Mouse (Mus musculus): Measurements from ENCODE around the gene Ptch2. TPM values are rescaled to one million over a fixed set of nuclear protein-coding genes. Genes with fewer than 3 reads are reported as not detected.

Ptch2 gene
- polyA plus RNA-seq, 1 experiment from 2014 or later: 1.8 TPM

- Histone ChIP-seq H3K27me3 (ENCODE audit: control insufficient read depth, insufficient read depth, low read length) (no peaks in the 10 kb centered on the region), H3K36me3 (ENCODE audit: control insufficient read depth, insufficient read depth, low read length) (no peaks in the 10 kb centered on the region)
- 69% methylated on average over 10 of the region's 10 CpGs for WGBS
Observed at GRCm38 (mm10) chr4:117104672-117105071, 8.8 kb downstream of the Ptch2 start.

GRCm38 (mm10) chr4:117105127-117105526 lies 9.3 kb downstream of the Ptch2 start:
- peaks cover 0 to 3% of the 10 kb centered on the region in 2 experiments; a peak in 1 of 4 replicates for H3K4me1 ChIP-seq (ENCODE audit: control insufficient read depth in 2 of 2, insufficient read depth in 2 of 2, low read length in 2 of 2)
- WGBS: 69% methylated on average over 10 of the region's 10 CpGs
- no peak overlapping the region for H3K27ac ChIP-seq (replicated peaks in 1 of 2; ENCODE audit: control insufficient read depth in 1 of 2, insufficient read depth in 1 of 2, low read depth in 2 of 2, low read length in 2 of 2)
- no peaks in the 10 kb centered on the region for H3K27me3 ChIP-seq (ENCODE audit: control insufficient read depth, insufficient read depth, low read length)
- H3K9ac ChIP-seq (ENCODE audit: low read length): no peak overlapping the region
- H3K4me2 ChIP-seq (ENCODE audit: low read length): no peak overlapping the region
- no peak overlapping the region for H3K4me3 ChIP-seq (ENCODE audit: control insufficient read depth in 1 of 2, insufficient read depth in 1 of 2, low read depth in 1 of 2, low read length in 2 of 2)
- H3K9me3 ChIP-seq (ENCODE audit: control insufficient read depth, low read length): no peaks in the 10 kb centered on the region
- H3K36me3 ChIP-seq (ENCODE audit: control insufficient read depth, insufficient read depth, low read length): no peaks in the 10 kb centered on the region
- ATAC-seq (ENCODE audit: insufficient number of reproducible peaks, insufficient read depth, low FRiP score, low read depth): no peak

More at GRCm38 (mm10) chr4:117104672-117105071, 8.8 kb downstream of the Ptch2 start:
- ATAC-seq (ENCODE audit: insufficient number of reproducible peaks, insufficient read depth, low FRiP score, low read depth): no peak
- no peak overlapping the region for H3K9ac ChIP-seq (ENCODE audit: low read length)
- no peak overlapping the region for H3K4me3 ChIP-seq (ENCODE audit: control insufficient read depth in 1 of 2, insufficient read depth in 1 of 2, low read depth in 1 of 2, low read length in 2 of 2)
- H3K27ac ChIP-seq (replicated peaks in 1 of 2; ENCODE audit: control insufficient read depth in 1 of 2, insufficient read depth in 1 of 2, low read depth in 2 of 2, low read length in 2 of 2): no peak overlapping the region
- H3K4me2 ChIP-seq (ENCODE audit: low read length): no peak overlapping the region
- peaks cover 0 to 3% of the 10 kb centered on the region in 2 experiments; a peak in 1 of 4 replicates for H3K4me1 ChIP-seq (ENCODE audit: control insufficient read depth in 2 of 2, insufficient read depth in 2 of 2, low read length in 2 of 2)
- H3K9me3 ChIP-seq (ENCODE audit: control insufficient read depth, low read length): no peaks in the 10 kb centered on the region

GRCm38 (mm10) chr4:117107813-117108523 lies 12.1 kb downstream of the Ptch2 start:
- ATAC-seq (ENCODE audit: insufficient number of reproducible peaks, insufficient read depth, low FRiP score, low read depth): no peak
- no peak overlapping the region for H3K4me2 ChIP-seq (ENCODE audit: low read length)
- WGBS: 89% methylated on average over 18 of the region's 18 CpGs
- H3K9ac ChIP-seq (ENCODE audit: low read length): no peak overlapping the region
- no peaks in the 10 kb centered on the region for H3K27me3 ChIP-seq (ENCODE audit: control insufficient read depth, insufficient read depth, low read length)
- H3K36me3 ChIP-seq (ENCODE audit: control insufficient read depth, insufficient read depth, low read length): 0 out of 2 replicates have a peak, but pooled peaks cover 4% of the 10 kb centered on the region
- no peaks in the 10 kb centered on the region for H3K9me3 ChIP-seq (ENCODE audit: control insufficient read depth, low read length)
- H3K4me1 ChIP-seq (ENCODE audit: control insufficient read depth in 2 of 2, insufficient read depth in 2 of 2, low read length in 2 of 2): no peaks in the 10 kb centered on the region
- H3K4me3 ChIP-seq (ENCODE audit: control insufficient read depth in 1 of 2, insufficient read depth in 1 of 2, low read depth in 1 of 2, low read length in 2 of 2): no peak overlapping the region
- no peak overlapping the region for H3K27ac ChIP-seq (replicated peaks in 1 of 2; ENCODE audit: control insufficient read depth in 1 of 2, insufficient read depth in 1 of 2, low read depth in 2 of 2, low read length in 2 of 2)

GRCm38 (mm10) chr4:117108524-117108849 lies 12.6 kb downstream of the Ptch2 start:
- no peaks in the 10 kb centered on the region for H3K27me3 ChIP-seq (ENCODE audit: control insufficient read depth, insufficient read depth, low read length)
- no peak overlapping the region for H3K4me2 ChIP-seq (ENCODE audit: low read length)
- H3K27ac ChIP-seq (replicated peaks in 1 of 2; ENCODE audit: control insufficient read depth in 1 of 2, insufficient read depth in 1 of 2, low read depth in 2 of 2, low read length in 2 of 2): no peak overlapping the region
- H3K9me3 ChIP-seq (ENCODE audit: control insufficient read depth, low read length): no peaks in the 10 kb centered on the region
- H3K36me3 ChIP-seq (ENCODE audit: control insufficient read depth, insufficient read depth, low read length): 0 out of 2 replicates have a peak, but pooled peaks cover 4% of the 10 kb centered on the region
- 85% methylated on average over 6 of the region's 6 CpGs for WGBS
- H3K4me1 ChIP-seq (ENCODE audit: control insufficient read depth in 2 of 2, insufficient read depth in 2 of 2, low read length in 2 of 2): no peaks in the 10 kb centered on the region
- H3K4me3 ChIP-seq (ENCODE audit: control insufficient read depth in 1 of 2, insufficient read depth in 1 of 2, low read depth in 1 of 2, low read length in 2 of 2): no peak overlapping the region
- ATAC-seq (ENCODE audit: insufficient number of reproducible peaks, insufficient read depth, low FRiP score, low read depth): no peak
- H3K9ac ChIP-seq (ENCODE audit: low read length): no peak overlapping the region

- Histone ChIP-seq H3K4me1 (ENCODE audit: control insufficient read depth in 2 of 2, insufficient read depth in 2 of 2, low read length in 2 of 2) (no peaks in the 10 kb centered on the region), H3K4me2 (ENCODE audit: low read length) (no peak overlapping the region), H3K27ac (replicated peaks in 1 of 2; ENCODE audit: control insufficient read depth in 1 of 2, insufficient read depth in 1 of 2, low read depth in 2 of 2, low read length in 2 of 2) (no peak overlapping the region), H3K9ac (ENCODE audit: low read length) (no peak overlapping the region), H3K36me3 (ENCODE audit: control insufficient read depth, insufficient read depth, low read length) (0 out of 2 replicates have a peak, but pooled peaks cover 4% of the 10 kb centered on the region), H3K9me3 (ENCODE audit: control insufficient read depth, low read length) (no peaks in the 10 kb centered on the region), H3K27me3 (ENCODE audit: control insufficient read depth, insufficient read depth, low read length) (no peaks in the 10 kb centered on the region), H3K4me3 (ENCODE audit: control insufficient read depth in 1 of 2, insufficient read depth in 1 of 2, low read depth in 1 of 2, low read length in 2 of 2) (no peak overlapping the region)
- WGBS: 89% methylated on average over 25 of the region's 25 CpGs
- no peak for ATAC-seq (ENCODE audit: insufficient number of reproducible peaks, insufficient read depth, low FRiP score, low read depth)
Observed at GRCm38 (mm10) chr4:117109330-117109729, 13.5 kb downstream of the Ptch2 start.

GRCm38 (mm10) chr4:117110249-117110648 lies 14.4 kb downstream of the Ptch2 start:
- 0 out of 2 replicates have a peak, but pooled peaks cover 4% of the 10 kb centered on the region for H3K36me3 ChIP-seq (ENCODE audit: control insufficient read depth, insufficient read depth, low read length)
- no peak overlapping the region for H3K9ac ChIP-seq (ENCODE audit: low read length)
- H3K4me1 ChIP-seq (ENCODE audit: control insufficient read depth in 2 of 2, insufficient read depth in 2 of 2, low read length in 2 of 2): no peaks in the 10 kb centered on the region
- no peak overlapping the region for H3K4me2 ChIP-seq (ENCODE audit: low read length)
- no peak for ATAC-seq (ENCODE audit: insufficient number of reproducible peaks, insufficient read depth, low FRiP score, low read depth)
- H3K27me3 ChIP-seq (ENCODE audit: control insufficient read depth, insufficient read depth, low read length): no peaks in the 10 kb centered on the region
- H3K27ac ChIP-seq (replicated peaks in 1 of 2; ENCODE audit: control insufficient read depth in 1 of 2, insufficient read depth in 1 of 2, low read depth in 2 of 2, low read length in 2 of 2): no peak overlapping the region
- no peak overlapping the region for H3K4me3 ChIP-seq (ENCODE audit: control insufficient read depth in 1 of 2, insufficient read depth in 1 of 2, low read depth in 1 of 2, low read length in 2 of 2)
- H3K9me3 ChIP-seq (ENCODE audit: control insufficient read depth, low read length): no peaks in the 10 kb centered on the region
- WGBS: 85% methylated on average over 13 of the region's 13 CpGs

- Histone ChIP-seq H3K4me1 (ENCODE audit: control insufficient read depth in 2 of 2, insufficient read depth in 2 of 2, low read length in 2 of 2) (no peaks in the 10 kb centered on the region), H3K9me3 (ENCODE audit: control insufficient read depth, low read length) (no peaks in the 10 kb centered on the region), H3K4me3 (ENCODE audit: control insufficient read depth in 1 of 2, insufficient read depth in 1 of 2, low read depth in 1 of 2, low read length in 2 of 2) (no peak overlapping the region), H3K9ac (ENCODE audit: low read length) (no peak overlapping the region), H3K27me3 (ENCODE audit: control insufficient read depth, insufficient read depth, low read length) (no peaks in the 10 kb centered on the region), H3K27ac (replicated peaks in 1 of 2; ENCODE audit: control insufficient read depth in 1 of 2, insufficient read depth in 1 of 2, low read depth in 2 of 2, low read length in 2 of 2) (no peak overlapping the region), H3K4me2 (ENCODE audit: low read length) (no peak overlapping the region), H3K36me3 (ENCODE audit: control insufficient read depth, insufficient read depth, low read length) (0 out of 2 replicates have a peak, but pooled peaks cover 4% of the 10 kb centered on the region)
- WGBS: 84% methylated on average over 11 of the region's 11 CpGs
- no peak for ATAC-seq (ENCODE audit: insufficient number of reproducible peaks, insufficient read depth, low FRiP score, low read depth)
Observed at GRCm38 (mm10) chr4:117110985-117111384, 15.1 kb downstream of the Ptch2 start.

- ATAC-seq (ENCODE audit: insufficient number of reproducible peaks, insufficient read depth, low FRiP score, low read depth): no peak
- WGBS: 92% methylated on average over 1 of the region's 1 CpGs
- Histone ChIP-seq H3K4me1 (ENCODE audit: control insufficient read depth in 2 of 2, insufficient read depth in 2 of 2, low read length in 2 of 2) (no peaks in the 10 kb centered on the region), H3K36me3 (ENCODE audit: control insufficient read depth, insufficient read depth, low read length) (0 out of 2 replicates have a peak, but pooled peaks cover 4% of the 10 kb centered on the region), H3K4me2 (ENCODE audit: low read length) (no peak overlapping the region), H3K27ac (replicated peaks in 1 of 2; ENCODE audit: control insufficient read depth in 1 of 2, insufficient read depth in 1 of 2, low read depth in 2 of 2, low read length in 2 of 2) (no peak overlapping the region), H3K4me3 (ENCODE audit: control insufficient read depth in 1 of 2, insufficient read depth in 1 of 2, low read depth in 1 of 2, low read length in 2 of 2) (no peak overlapping the region), H3K9me3 (ENCODE audit: control insufficient read depth, low read length) (no peaks in the 10 kb centered on the region), H3K9ac (ENCODE audit: low read length) (no peak overlapping the region), H3K27me3 (ENCODE audit: control insufficient read depth, insufficient read depth, low read length) (no peaks in the 10 kb centered on the region)
Observed at GRCm38 (mm10) chr4:117113237-117113636, 17.4 kb downstream of the Ptch2 start.

Measured in heart, embryonic 14.5 days (tissue).